Mouse (Mus musculus): ENCODE data around the gene Gm49366. TPM values are rescaled to one million over a fixed set of nuclear protein-coding genes. Genes with fewer than 3 reads are reported as not detected.
"Not testable (repeated sequence)": the region's sequence is repeated elsewhere in the genome, so short reads cannot be mapped to it uniquely, and the experiment has no call there.

Gene Gm49366
- total RNA-seq (2017) = not detected in 2 replicates

GRCm38 (mm10) chr12:84038691-84039111 lies at the start of gene Gm49366:
TSS of gene Gm49366 (plus strand) at chr12:84038935.
- not testable (repeated sequence) for ATAC-seq (ENCODE audit: extremely low read depth, insufficient number of reproducible peaks, low FRiP score, poor library complexity, severe bottlenecking)

GRCm38 (mm10) chr12:83989378-83989777 lies 49.4 kb upstream of the Gm49366 start:
- ATAC-seq (ENCODE audit: extremely low read depth, insufficient number of reproducible peaks, low FRiP score, poor library complexity, severe bottlenecking) = no peak

GRCm38 (mm10) chr12:83997221-83997620 lies 41.5 kb upstream of the Gm49366 start:
- 0 out of 2 replicates have a peak, but pooled peaks have one; percentile 26 for ATAC-seq (ENCODE audit: extremely low read depth, insufficient number of reproducible peaks, low FRiP score, poor library complexity, severe bottlenecking)

- no peak for ATAC-seq (ENCODE audit: extremely low read depth, insufficient number of reproducible peaks, low FRiP score, poor library complexity, severe bottlenecking)
These were observed 40.2 kb upstream of the Gm49366 start for GRCm38 (mm10) chr12:83998341-83999107.

GRCm38 (mm10) chr12:83999237-83999636 lies 39.5 kb upstream of the Gm49366 start:
- ATAC-seq (ENCODE audit: extremely low read depth, insufficient number of reproducible peaks, low FRiP score, poor library complexity, severe bottlenecking) = 0 out of 2 replicates have a peak, but pooled peaks have one; percentile 16

- ATAC-seq (ENCODE audit: extremely low read depth, insufficient number of reproducible peaks, low FRiP score, poor library complexity, severe bottlenecking) = no peak
These were observed 38.3 kb upstream of the Gm49366 start for GRCm38 (mm10) chr12:84000418-84000817.

GRCm38 (mm10) chr12:84003866-84004265 lies 34.9 kb upstream of the Gm49366 start:
- no peak for ATAC-seq (ENCODE audit: extremely low read depth, insufficient number of reproducible peaks, low FRiP score, poor library complexity, severe bottlenecking)

GRCm38 (mm10) chr12:84008251-84008650 lies 30.5 kb upstream of the Gm49366 start:
- ATAC-seq (ENCODE audit: extremely low read depth, insufficient number of reproducible peaks, low FRiP score, poor library complexity, severe bottlenecking) = no peak

GRCm38 (mm10) chr12:84008729-84009128 lies 30.0 kb upstream of the Gm49366 start:
- ATAC-seq (ENCODE audit: extremely low read depth, insufficient number of reproducible peaks, low FRiP score, poor library complexity, severe bottlenecking) = no peak

GRCm38 (mm10) chr12:84009171-84009965 lies 29.4 kb upstream of the Gm49366 start, which contains the start of gene Acot1:
TSS of gene Acot1 (plus strand) at chr12:84009490.
- not testable (repeated sequence) for ATAC-seq (ENCODE audit: extremely low read depth, insufficient number of reproducible peaks, low FRiP score, poor library complexity, severe bottlenecking)

- ATAC-seq (ENCODE audit: extremely low read depth, insufficient number of reproducible peaks, low FRiP score, poor library complexity, severe bottlenecking) = no peak
These were observed 28.5 kb upstream of the Gm49366 start for GRCm38 (mm10) chr12:84010201-84010600.

GRCm38 (mm10) chr12:84011251-84012040 lies 27.3 kb upstream of the Gm49366 start:
- ATAC-seq (ENCODE audit: extremely low read depth, insufficient number of reproducible peaks, low FRiP score, poor library complexity, severe bottlenecking) = no peak

- no peak for ATAC-seq (ENCODE audit: extremely low read depth, insufficient number of reproducible peaks, low FRiP score, poor library complexity, severe bottlenecking)
These were observed 25.6 kb upstream of the Gm49366 start for GRCm38 (mm10) chr12:84013130-84013529.

GRCm38 (mm10) chr12:84013701-84014100 lies 25.0 kb upstream of the Gm49366 start:
- no peak for ATAC-seq (ENCODE audit: extremely low read depth, insufficient number of reproducible peaks, low FRiP score, poor library complexity, severe bottlenecking)

- ATAC-seq (ENCODE audit: extremely low read depth, insufficient number of reproducible peaks, low FRiP score, poor library complexity, severe bottlenecking) = not testable (repeated sequence)
These were observed 18.2 kb upstream of the Gm49366 start for GRCm38 (mm10) chr12:84020528-84020927.

- not testable (repeated sequence) for ATAC-seq (ENCODE audit: extremely low read depth, insufficient number of reproducible peaks, low FRiP score, poor library complexity, severe bottlenecking)
These were observed 16.5 kb upstream of the Gm49366 start for GRCm38 (mm10) chr12:84022266-84022665.

- ATAC-seq (ENCODE audit: extremely low read depth, insufficient number of reproducible peaks, low FRiP score, poor library complexity, severe bottlenecking) = peak; percentile 65
These were observed 15.5 kb upstream of the Gm49366 start for GRCm38 (mm10) chr12:84023052-84023745.

GRCm38 (mm10) chr12:84025888-84026287 lies 12.8 kb upstream of the Gm49366 start:
- no peak for ATAC-seq (ENCODE audit: extremely low read depth, insufficient number of reproducible peaks, low FRiP score, poor library complexity, severe bottlenecking)
